Mouse (Mus musculus): ENCODE data around the gene Dennd6b. TPM values are rescaled to one million over a fixed set of nuclear protein-coding genes. Genes with fewer than 3 reads are reported as not detected.

The Dennd6b gene
- polyA plus RNA-seq, 1 experiment = 6.6 TPM

DNA sequence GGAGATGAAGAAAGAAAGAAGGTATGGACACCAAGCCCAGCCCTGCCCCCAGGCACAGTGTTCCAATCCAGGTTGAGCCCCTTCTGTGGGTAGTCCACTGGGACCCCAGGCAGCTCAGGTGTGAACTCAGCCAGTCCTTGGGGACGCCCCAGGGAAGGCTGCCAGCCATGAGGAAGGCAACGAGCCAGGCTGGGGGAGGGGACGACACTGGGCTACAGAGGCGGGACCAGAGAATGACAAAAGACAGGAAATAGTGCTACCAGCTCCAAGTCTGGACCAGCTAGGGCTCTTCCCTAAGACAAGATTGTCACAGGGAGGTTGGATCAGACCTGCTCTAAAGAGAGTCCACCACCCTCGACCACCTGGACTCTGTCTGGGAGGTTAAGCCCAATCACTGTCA lies 19.2 kb downstream of the Dennd6b start:
- no peak overlapping the region for H3ac ChIP-seq (ENCODE audit: control insufficient read depth, insufficient read length)
- TF ChIP-seq SRF (IDR thresholded peaks at IDR 0.05; ENCODE audit: control insufficient read depth, insufficient read length, low read depth) = no peak
- peak overlapping the region; percentile 96 for H3K4me2 ChIP-seq (ENCODE audit: low read depth)
- H3K4me3 ChIP-seq = peak overlapping the region; percentile 65
- H3K36me3 ChIP-seq (ENCODE audit: control insufficient read depth, insufficient read depth) = no peaks in the 10 kb centered on the region
- no peaks in the 10 kb centered on the region for H3K27me3 ChIP-seq (ENCODE audit: control insufficient read depth, insufficient read depth, insufficient read length)
- H3K79me2 ChIP-seq (ENCODE audit: control insufficient read depth, insufficient read depth) = peaks cover 78% of the 10 kb centered on the region

DNA sequence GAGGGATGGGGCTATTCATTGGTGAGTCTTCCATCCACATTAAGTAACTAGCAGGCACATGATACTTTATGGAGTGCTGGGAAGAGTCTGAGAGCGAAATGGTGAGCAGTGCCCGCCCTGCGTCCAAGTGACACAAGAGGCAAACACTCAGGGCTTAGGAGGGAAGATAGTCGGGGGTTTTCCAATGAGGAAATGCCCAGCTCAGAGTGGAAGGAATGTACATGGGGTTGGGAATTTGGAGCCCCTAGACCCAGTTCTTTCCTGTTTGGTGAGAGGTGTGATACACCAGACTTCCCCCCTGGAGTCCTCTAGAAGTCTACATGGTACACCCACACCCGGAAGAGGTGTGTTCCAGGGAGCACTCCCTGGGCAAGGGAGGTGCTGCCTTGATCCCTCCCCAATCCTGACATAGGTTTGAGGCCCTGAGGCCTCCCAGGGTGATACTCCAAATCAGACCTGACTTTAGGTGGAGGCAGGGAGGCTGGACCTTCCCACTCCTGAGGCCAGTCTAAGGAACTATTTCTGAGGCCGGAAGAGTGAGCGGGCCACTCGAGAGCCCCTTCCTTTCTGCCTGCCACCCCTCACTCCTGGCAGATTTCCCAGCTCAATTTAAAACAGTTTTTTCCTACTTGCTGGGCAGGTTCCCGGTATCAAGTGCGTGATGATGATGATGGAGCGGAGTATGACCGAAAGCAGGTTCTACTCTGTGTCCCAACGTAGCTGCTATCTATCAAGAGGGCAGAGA lies 20.7 kb downstream of the Dennd6b start:
- H3K36me3 ChIP-seq (ENCODE audit: control insufficient read depth, insufficient read depth) = no peaks in the 10 kb centered on the region
- no peaks in the 10 kb centered on the region for H3K27me3 ChIP-seq (ENCODE audit: control insufficient read depth, insufficient read depth, insufficient read length)
- TF ChIP-seq E2F4 (IDR thresholded peaks at IDR 0.05; ENCODE audit: insufficient read depth) (no peak), REST (IDR thresholded peaks at IDR 0.05; ENCODE audit: insufficient read depth, insufficient read length) (no peak), MAX (IDR thresholded peaks at IDR 0.05; ENCODE audit: low read depth) (no peak), TCF12 (IDR thresholded peaks at IDR 0.05; ENCODE audit: insufficient read depth, poor library complexity, severe bottlenecking) (no peak), CEBPB (IDR thresholded peaks at IDR 0.05; ENCODE audit: insufficient read depth, poor library complexity, severe bottlenecking) (no peak), TCF3 (IDR thresholded peaks at IDR 0.05; ENCODE audit: insufficient read length, low read depth) (no peak), POLR2A (IDR thresholded peaks at IDR 0.05; ENCODE audit: insufficient read length, low read depth) (no peak), POLR2AphosphoS2 (IDR thresholded peaks at IDR 0.05; ENCODE audit: insufficient read length, low read depth) (no peak), MYOD1 (IDR thresholded peaks at IDR 0.05; ENCODE audit: control insufficient read depth in 1 of 3, insufficient read length in 2 of 3, low read depth in 2 of 3) (no peak), USF1 (IDR thresholded peaks at IDR 0.05; ENCODE audit: low read depth) (no peak)
- no peak overlapping the region for H3ac ChIP-seq (ENCODE audit: control insufficient read depth, insufficient read length)
- no peak overlapping the region for H3K4me2 ChIP-seq (ENCODE audit: low read depth)
- H3K4me3 ChIP-seq = no peak overlapping the region
- peaks cover 93% of the 10 kb centered on the region for H3K79me2 ChIP-seq (ENCODE audit: control insufficient read depth, insufficient read depth)

DNA sequence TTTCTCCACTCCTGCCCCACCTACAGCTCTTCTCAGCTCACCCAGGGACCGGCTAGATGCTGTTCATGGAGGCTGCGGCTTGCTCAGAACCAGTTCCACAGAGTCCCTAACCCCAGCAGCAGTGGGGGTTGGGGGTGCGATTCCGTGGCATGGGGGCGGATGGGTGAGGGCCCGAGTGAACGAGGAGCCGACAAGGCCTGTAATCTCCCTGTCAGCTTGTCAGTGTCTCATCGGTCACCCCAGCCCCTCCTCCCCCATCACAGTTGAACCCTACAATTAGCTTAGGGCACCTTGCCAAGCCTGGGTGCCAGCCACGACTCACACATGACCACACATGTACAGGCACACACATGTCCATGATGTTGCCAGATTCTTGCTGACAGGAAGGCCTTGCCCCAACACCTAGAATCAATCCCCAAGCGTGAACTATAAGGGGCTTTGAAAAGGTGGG lies 21.4 kb downstream of the Dennd6b start:
- Histone ChIP-seq H3K79me2 (ENCODE audit: control insufficient read depth, insufficient read depth) (peaks cover 97% of the 10 kb centered on the region), H3K4me2 (ENCODE audit: low read depth) (no peak overlapping the region), H3K27me3 (ENCODE audit: control insufficient read depth, insufficient read depth, insufficient read length) (no peaks in the 10 kb centered on the region), H3K4me3 (no peak overlapping the region), H3K36me3 (ENCODE audit: control insufficient read depth, insufficient read depth) (no peaks in the 10 kb centered on the region), H3ac (ENCODE audit: control insufficient read depth, insufficient read length) (no peak overlapping the region)
- TF ChIP-seq POLR2AphosphoS2 (IDR thresholded peaks at IDR 0.05; ENCODE audit: insufficient read length, low read depth) (peak; percentile 14), E2F4 (IDR thresholded peaks at IDR 0.05; ENCODE audit: insufficient read depth) (no peak)

DNA sequence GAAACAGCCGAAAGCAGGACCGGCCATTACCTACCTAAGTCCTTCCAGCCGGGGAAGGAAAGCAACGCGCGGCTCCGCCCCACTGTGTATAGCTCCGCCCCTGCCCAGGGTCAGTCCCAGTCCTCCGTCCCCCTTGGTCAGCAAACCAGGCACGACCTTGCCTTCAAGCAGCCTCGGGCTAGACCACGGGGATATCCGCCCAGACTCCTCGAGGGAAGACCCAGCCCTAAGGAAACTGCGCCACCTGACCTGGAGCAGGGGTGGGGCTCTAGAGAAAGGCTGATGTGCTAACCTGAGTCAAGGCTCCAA lies 22.4 kb downstream of the Dennd6b start:
- Histone ChIP-seq H3K36me3 (ENCODE audit: control insufficient read depth, insufficient read depth) (peaks cover 2% of the 10 kb centered on the region), H3K4me2 (ENCODE audit: low read depth) (no peak overlapping the region), H3ac (ENCODE audit: control insufficient read depth, insufficient read length) (no peak overlapping the region), H3K4me3 (no peak overlapping the region), H3K79me2 (ENCODE audit: control insufficient read depth, insufficient read depth) (peaks cover 94% of the 10 kb centered on the region), H3K27me3 (ENCODE audit: control insufficient read depth, insufficient read depth, insufficient read length) (no peaks in the 10 kb centered on the region)
- TF ChIP-seq TCF12 (IDR thresholded peaks at IDR 0.05; ENCODE audit: insufficient read depth, poor library complexity, severe bottlenecking) (no peak), MYOD1 (IDR thresholded peaks at IDR 0.05; ENCODE audit: control insufficient read depth in 1 of 3, insufficient read length in 2 of 3, low read depth in 2 of 3) (no peak), MYOG (IDR thresholded peaks at IDR 0.05; ENCODE audit: control insufficient read depth in 1 of 3, insufficient read depth in 1 of 3, insufficient read length in 2 of 3, low read depth in 2 of 3) (no peak), USF1 (IDR thresholded peaks at IDR 0.05; ENCODE audit: low read depth) (no peak), MAX (IDR thresholded peaks at IDR 0.05; ENCODE audit: low read depth) (no peak), POLR2AphosphoS2 (IDR thresholded peaks at IDR 0.05; ENCODE audit: insufficient read length, low read depth) (no peak), CEBPB (IDR thresholded peaks at IDR 0.05; ENCODE audit: insufficient read depth, poor library complexity, severe bottlenecking) (no peak), TCF3 (IDR thresholded peaks at IDR 0.05; ENCODE audit: insufficient read length, low read depth) (no peak), REST (IDR thresholded peaks at IDR 0.05; ENCODE audit: insufficient read depth, insufficient read length) (no peak), SRF (IDR thresholded peaks at IDR 0.05; ENCODE audit: control insufficient read depth, insufficient read length, low read depth) (no peak), POLR2A (IDR thresholded peaks at IDR 0.05; ENCODE audit: insufficient read length, low read depth) (no peak)

DNA sequence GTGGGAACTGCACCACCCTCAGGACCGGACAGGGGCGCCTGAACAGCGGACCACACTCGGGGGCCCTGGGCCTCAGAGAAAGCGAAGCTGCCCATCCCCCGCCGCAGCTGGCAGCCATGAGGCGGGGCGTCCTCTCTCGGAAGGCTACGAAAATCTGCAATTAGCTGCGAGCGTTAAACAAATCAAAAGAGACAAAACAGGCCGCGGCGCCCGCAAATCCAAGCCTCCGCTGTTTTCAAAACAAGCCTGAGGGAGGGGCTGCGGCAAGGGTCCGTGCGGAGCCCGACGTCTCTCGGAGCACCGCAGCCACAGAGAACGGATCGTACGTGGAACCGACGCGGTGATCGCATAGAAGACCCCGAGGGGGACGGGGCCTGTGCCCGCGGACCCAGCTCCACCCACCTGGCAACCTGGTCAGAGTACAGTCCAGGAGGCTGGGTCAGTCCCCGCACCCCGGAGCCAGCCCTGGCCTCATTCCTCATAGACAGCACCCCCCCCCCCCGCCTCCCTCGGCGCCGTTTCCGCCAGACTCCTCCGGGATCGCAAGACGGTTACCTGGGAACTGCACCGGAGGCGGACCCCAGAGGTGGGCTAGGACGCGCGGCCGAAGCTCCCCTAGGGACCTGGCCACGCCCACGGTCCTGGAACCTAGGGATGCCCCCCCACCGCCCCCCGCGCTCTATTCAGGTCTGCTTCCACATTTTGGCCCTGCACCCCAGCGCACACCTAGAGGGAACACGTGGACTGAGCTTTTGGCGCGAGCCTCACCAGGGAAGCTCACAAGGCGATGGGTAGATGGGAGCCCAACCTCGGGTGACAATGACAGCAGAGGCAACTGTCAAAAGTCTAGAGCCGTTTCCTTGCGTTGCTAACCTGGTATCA lies 23.0 kb downstream of the Dennd6b start:
- no peak overlapping the region for H3K4me3 ChIP-seq
- no peak overlapping the region for H3K4me2 ChIP-seq (ENCODE audit: low read depth)
- no peak overlapping the region for H3ac ChIP-seq (ENCODE audit: control insufficient read depth, insufficient read length)
- TF ChIP-seq E2F4 (IDR thresholded peaks at IDR 0.05; ENCODE audit: insufficient read depth) = no peak
- TF ChIP-seq MYOD1 (IDR thresholded peaks at IDR 0.05; ENCODE audit: control insufficient read depth in 1 of 3, insufficient read length in 2 of 3, low read depth in 2 of 3) = peak in 1 of 3 experiments; percentile 15
- no peak for TF ChIP-seq REST (IDR thresholded peaks at IDR 0.05; ENCODE audit: insufficient read depth, insufficient read length)
- no peak for TF ChIP-seq TCF12 (IDR thresholded peaks at IDR 0.05; ENCODE audit: insufficient read depth, poor library complexity, severe bottlenecking)
- no peak for TF ChIP-seq SRF (IDR thresholded peaks at IDR 0.05; ENCODE audit: control insufficient read depth, insufficient read length, low read depth)
- TF ChIP-seq CEBPB (IDR thresholded peaks at IDR 0.05; ENCODE audit: insufficient read depth, poor library complexity, severe bottlenecking) = no peak
- TF ChIP-seq MAX (IDR thresholded peaks at IDR 0.05; ENCODE audit: low read depth) = no peak
- TF ChIP-seq TCF3 (IDR thresholded peaks at IDR 0.05; ENCODE audit: insufficient read length, low read depth) = no peak
- no peak for TF ChIP-seq POLR2AphosphoS2 (IDR thresholded peaks at IDR 0.05; ENCODE audit: insufficient read length, low read depth)
- H3K36me3 ChIP-seq (ENCODE audit: control insufficient read depth, insufficient read depth) = peaks cover 7% of the 10 kb centered on the region
- no peaks in the 10 kb centered on the region for H3K27me3 ChIP-seq (ENCODE audit: control insufficient read depth, insufficient read depth, insufficient read length)
- peaks cover 94% of the 10 kb centered on the region for H3K79me2 ChIP-seq (ENCODE audit: control insufficient read depth, insufficient read depth)
